Mouse (Mus musculus) MEL (cell line): Measurements from ENCODE around the gene Vat1. TPM values are rescaled to one million over a fixed set of nuclear protein-coding genes. Genes with fewer than 3 reads are reported as not detected.
A peak's percentile ranks its signal among the peaks of the same experiment; 100 is the strongest.

Experiments used
- DNase-seq: peaks from one replicate; pipeline ENCODE4 v3.0.0; 2011; ENCODE audit warnings: low read depth, low spot score
- H3K27ac ChIP-seq: 2 replicates; pipeline ENCODE4 v1.5.1; 2012; ENCODE audit warnings: low read depth, mild to moderate bottlenecking, control low read depth, low read length, moderate library complexity; ENCODE audit not compliant: control insufficient read depth
- H3K27me3 ChIP-seq, 2 experiments: fragments of 150-350 bp in 1 of 2; sonication (generic) in 1 of 2; 2 replicates each; pipeline ENCODE4 v1.6.1; 2012; ENCODE audit warnings: low read length in 2 of 2, mild to moderate bottlenecking in 2 of 2, improper control_type of control experiment in 1 of 2, moderate library complexity in 1 of 2; ENCODE audit not compliant: insufficient read depth in 2 of 2, control insufficient read depth in 1 of 2
- H3K36me3 ChIP-seq, 2 experiments: 2 replicates each; pipeline ENCODE4 v1.6.1; 2012 to 2014; ENCODE audit warnings: low read length in 2 of 2, improper control_type of control experiment in 1 of 2, inconsistent platforms in 1 of 2, mild to moderate bottlenecking in 1 of 2; ENCODE audit not compliant: insufficient read depth in 2 of 2, control insufficient read depth in 1 of 2
- H3K4me1 ChIP-seq, 2 experiments: fragments of 150-350 bp in 1 of 2; sonication (generic) in 1 of 2; 2 replicates each; pipeline ENCODE4 v1.6.1; 2012; ENCODE audit warnings: low read length in 2 of 2, improper control_type of control experiment in 1 of 2, mild to moderate bottlenecking in 1 of 2; ENCODE audit not compliant: insufficient read depth in 2 of 2, control insufficient read depth in 1 of 2
- H3K4me3 ChIP-seq, 2 experiments: fragments of 150-350 bp in 1 of 2; sonication (generic) in 1 of 2; 2 replicates each; pipeline ENCODE4 v1.5.1; 2012; ENCODE audit warnings: low read depth in 2 of 2, low read length in 2 of 2, mild to moderate bottlenecking in 2 of 2, moderate library complexity in 2 of 2, control low read depth in 1 of 2, improper control_type of control experiment in 1 of 2; ENCODE audit not compliant: control insufficient read depth in 1 of 2, insufficient read depth in 1 of 2
- H3K79me2 ChIP-seq: 2 replicates; pipeline ENCODE4 v1.6.1; 2012; ENCODE audit warnings: mild to moderate bottlenecking, low read length, moderate library complexity; ENCODE audit not compliant: control insufficient read depth, poor library complexity, insufficient read depth
- H3K9ac ChIP-seq: 2 replicates; pipeline ENCODE4 v1.6.1; 2012; ENCODE audit warnings: low read depth, mild to moderate bottlenecking, control low read depth, low read length, moderate library complexity; ENCODE audit not compliant: control insufficient read depth, poor library complexity, severe bottlenecking
- H3K9me3 ChIP-seq: fragments of 150-350 bp; sonication (generic); replicated peaks from 2 replicates; pipeline ENCODE4 v1.6.1; 2012; ENCODE audit warnings: mild to moderate bottlenecking, low read length, improper control_type of control experiment, moderate library complexity; ENCODE audit not compliant: insufficient read depth
- CHD1 ChIP-seq: IDR thresholded peaks from 2 replicates; pipeline ENCODE4 v1.6.1; 2012; ENCODE audit warnings: low read depth, mild to moderate bottlenecking, inconsistent platforms, low read length, improper control_type of control experiment
- EP300 ChIP-seq, 2 experiments: IDR thresholded peaks; 2 replicates each; pipeline ENCODE4 v1.6.1; 2011; ENCODE audit warnings: improper control_type of control experiment in 2 of 2, low read length in 2 of 2, low read depth in 1 of 2, mild to moderate bottlenecking in 1 of 2
- ETS1 ChIP-seq: IDR thresholded peaks from 2 replicates; pipeline ENCODE4 v1.6.1; 2012; ENCODE audit warnings: low read depth, mild to moderate bottlenecking, inconsistent platforms, low read length, improper control_type of control experiment, moderate library complexity
- GABPA ChIP-seq: IDR thresholded peaks from 2 replicates; pipeline ENCODE4 v1.6.1; 2012; ENCODE audit warnings: low read depth, mild to moderate bottlenecking, inconsistent platforms, low read length, improper control_type of control experiment, moderate library complexity
- GATA1 ChIP-seq: IDR thresholded peaks from 2 replicates; pipeline ENCODE4 v1.6.1; 2011; ENCODE audit warnings: low read depth, low read length, improper control_type of control experiment
- HCFC1 ChIP-seq: IDR thresholded peaks from 2 replicates; pipeline ENCODE4 v1.6.1; 2012; ENCODE audit warnings: low read depth, mild to moderate bottlenecking, inconsistent platforms, low read length, improper control_type of control experiment, moderate library complexity
- JUND ChIP-seq: IDR thresholded peaks from 2 replicates; pipeline ENCODE4 v1.6.1; 2011; ENCODE audit warnings: low read depth, mild to moderate bottlenecking, improper control_type of control experiment, low read length
- KAT2A ChIP-seq: conservative IDR thresholded peaks from 2 replicates; pipeline ENCODE4 v1.6.1; 2012; ENCODE audit warnings: low read depth, low read length, improper control_type of control experiment, inconsistent platforms
- MAX ChIP-seq: IDR thresholded peaks from 2 replicates; pipeline ENCODE4 v1.6.1; 2011; ENCODE audit warnings: low read length, improper control_type of control experiment
- MAZ ChIP-seq: IDR thresholded peaks from 2 replicates; pipeline ENCODE4 v1.6.1; 2012; ENCODE audit warnings: low read depth, mild to moderate bottlenecking, inconsistent platforms, low read length, improper control_type of control experiment
- MEF2A ChIP-seq: IDR thresholded peaks from 2 replicates; pipeline ENCODE4 v1.6.1; 2014; ENCODE audit warnings: low read depth, mild to moderate bottlenecking, inconsistent platforms, low read length, improper control_type of control experiment; ENCODE audit not compliant: poor library complexity, insufficient replicate concordance, severe bottlenecking; ENCODE audit errors: extremely low read depth
- MXI1 ChIP-seq: IDR thresholded peaks from 2 replicates; pipeline ENCODE4 v1.6.1; 2011; ENCODE audit warnings: mild to moderate bottlenecking, low read depth, low read length, improper control_type of control experiment
- NRF1 ChIP-seq: IDR thresholded peaks from 2 replicates; pipeline ENCODE4 v1.6.1; 2014; ENCODE audit warnings: low read depth, mild to moderate bottlenecking, inconsistent platforms, low read length, improper control_type of control experiment, moderate library complexity; ENCODE audit not compliant: poor library complexity, insufficient read depth, severe bottlenecking
- RAD21 ChIP-seq: IDR thresholded peaks from 2 replicates; pipeline ENCODE4 v1.6.1; 2011; ENCODE audit warnings: mild to moderate bottlenecking, low read depth, low read length, improper control_type of control experiment
- SIN3A ChIP-seq: IDR thresholded peaks from 2 replicates; pipeline ENCODE4 v1.6.1; 2012; ENCODE audit warnings: low read length, improper control_type of control experiment, inconsistent platforms
- TCF12 ChIP-seq: IDR thresholded peaks from 2 replicates; pipeline ENCODE4 v1.6.1; 2014; ENCODE audit warnings: low read depth, mild to moderate bottlenecking, inconsistent platforms, low read length, improper control_type of control experiment, moderate library complexity
- UBTF ChIP-seq: IDR thresholded peaks from 2 replicates; pipeline ENCODE4 v1.6.1; 2012; ENCODE audit warnings: low read depth, mild to moderate bottlenecking, inconsistent platforms, low read length, improper control_type of control experiment, moderate library complexity, borderline replicate concordance; ENCODE audit not compliant: insufficient read depth
- USF2 ChIP-seq, 2 experiments: IDR thresholded peaks; 2 replicates each; pipeline ENCODE4 v1.6.1; 2011 to 2012; ENCODE audit warnings: improper control_type of control experiment in 2 of 2, low read length in 2 of 2, borderline replicate concordance in 1 of 2, inconsistent platforms in 1 of 2, low read depth in 1 of 2, mild to moderate bottlenecking in 1 of 2; ENCODE audit not compliant: insufficient read depth in 1 of 2
- ZNF384 ChIP-seq: IDR thresholded peaks from 2 replicates; pipeline ENCODE4 v1.6.1; 2012; ENCODE audit warnings: low read depth, mild to moderate bottlenecking, inconsistent platforms, low read length, improper control_type of control experiment
- polyA plus RNA-seq, 2 experiments: library from polyadenylated mRNA; stranded (reverse) in 1 of 2; unstranded in 1 of 2; fragments of >175 nt in 1 of 2; fragments of >200 nt in 1 of 2; gene quantifications; 2 replicates each; pipeline versions ENCODE4 v1.2.1 to v1.2.4; 2012; ENCODE audit warnings: low replicate concordance in 2 of 2, low read depth in 1 of 2; ENCODE audit not compliant: insufficient read length in 2 of 2, insufficient read depth in 1 of 2, missing spikeins in 1 of 2
- total RNA-seq: library from RNA; depleted of rRNA; stranded (reverse); fragments of 300-350 nt; gene quantifications from 2 replicates; pipeline ENCODE4 v1.2.3, GENCODE M21; 2012

Gene Vat1
- total and polyA plus RNA-seq, 3 experiments, result 43.9 to 125 TPM; not detected in 1

GRCm38 (mm10) chr11:101452093-101452774, 13.8 kb downstream of the Vat1 start (continued):
- TF ChIP-seq MXI1 (peak; percentile 26; the same call in 1 of the 2 replicates), JUND (no peak), CHD1 (0 out of 2 replicates have a peak, but pooled peaks have one; percentile 56)

DNA sequence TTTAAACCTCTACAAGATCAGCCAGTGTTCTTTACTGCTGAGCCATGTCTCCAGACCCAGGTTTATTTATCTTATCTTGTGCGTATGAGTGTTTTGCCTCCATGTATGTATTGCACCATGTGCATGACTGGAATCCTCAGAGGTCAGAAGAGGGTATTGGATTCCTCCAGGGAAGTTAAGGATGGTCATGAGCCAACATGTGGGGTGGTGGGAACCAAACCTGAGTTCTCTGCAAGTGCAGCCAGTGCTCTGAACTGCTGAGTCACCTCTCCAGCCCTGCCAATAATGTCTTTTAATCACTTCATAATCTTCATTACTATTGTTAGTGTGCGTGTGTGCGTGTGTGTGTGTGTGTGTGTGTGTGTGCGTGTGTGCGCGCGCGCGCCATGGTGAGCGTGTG, 14.5 kb downstream of the Vat1 start:
- Histone ChIP-seq H3K4me1 (peaks cover 17 to 29% of the 10 kb centered on the region in 2 experiments), H3K79me2 (peaks cover 1% of the 10 kb centered on the region), H3K36me3 (peaks cover 0 to 24% of the 10 kb centered on the region in 2 experiments; a peak in 2 of 4 replicates), H3K9me3 (no peaks in the 10 kb centered on the region), H3K27me3 (no peaks in the 10 kb centered on the region), H3K9ac (peak overlapping the region; percentile 0; the same call in 1 of the 2 replicates), H3K4me3 (peak overlapping the region in 1 of 2 experiments; percentile 1; a peak in 2 of 4 replicates), H3K27ac (peak overlapping the region; percentile 18; the same call in 1 of the 2 replicates)
- DNase-seq, result peak; percentile 72
- TF ChIP-seq ZNF384, result no peak
- TF ChIP-seq GATA1, result peak; percentile 38
- no peak for TF ChIP-seq RAD21
- TF ChIP-seq KAT2A, result no peak
- 0 out of 2 replicates have a peak, but pooled peaks have one; percentile 15 for TF ChIP-seq MAX
- no peak for TF ChIP-seq EP300 (IDR thresholded peaks at IDR 0.05; ENCODE audit: low read depth in 1 of 2, low read length in 2 of 2)
- 0 out of 2 replicates have a peak, but pooled peaks have one; percentile 39 for TF ChIP-seq ETS1
- no peak for TF ChIP-seq MAZ
- TF ChIP-seq HCFC1, result 0 out of 2 replicates have a peak, but pooled peaks have one; percentile 14
- TF ChIP-seq TCF12, result no peak
- no peak for TF ChIP-seq UBTF
- peak; percentile 38; the same call in 1 of the 2 replicates for TF ChIP-seq NRF1
- TF ChIP-seq MEF2A, result no peak
- no peak for TF ChIP-seq JUND
- TF ChIP-seq USF2 (IDR thresholded peaks at IDR 0.05; ENCODE audit: borderline replicate concordance in 1 of 2, insufficient read depth in 1 of 2, low read depth in 1 of 2, low read length in 2 of 2), result no peak
- TF ChIP-seq SIN3A, result 0 out of 2 replicates have a peak, but pooled peaks have one; percentile 25
- TF ChIP-seq GABPA, result no peak; the same call in 1 of the 2 replicates
